Mouse (Mus musculus) liver, adult 2 months (tissue): Measurements from ENCODE around the gene Odaph. TPM values are rescaled to one million over a fixed set of nuclear protein-coding genes. Genes with fewer than 3 reads are reported as not detected.

ENCODE experiments used
- DNase-seq: peaks from one replicate; pipeline ENCODE4 v3.0.0-alpha.2; 2011; ENCODE audit warnings: low read depth, low spot score; ENCODE audit errors: extremely low read depth
- H3K27ac ChIP-seq: fragments of 200-500 bp; replicated peaks from 2 replicates; pipeline ENCODE4 v1.5.1; 2012; ENCODE audit warnings: low read depth, mild to moderate bottlenecking, control low read depth, inconsistent platforms, low read length; ENCODE audit not compliant: insufficient read depth
- H3K27me3 ChIP-seq: fragments of 200-500 bp; 2 replicates; pipeline ENCODE4 v1.6.1; 2012; ENCODE audit warnings: mild to moderate bottlenecking, moderate library complexity, low read length, inconsistent platforms; ENCODE audit not compliant: control insufficient read depth, insufficient read depth
- H3K36me3 ChIP-seq: fragments of 200-500 bp; 2 replicates; pipeline ENCODE4 v1.6.1; 2012; ENCODE audit warnings: low read length, inconsistent platforms; ENCODE audit not compliant: control insufficient read depth, insufficient read depth
- H3K4me1 ChIP-seq: fragments of 200-500 bp; 2 replicates; pipeline ENCODE4 v1.6.1; 2011; ENCODE audit warnings: low read length; ENCODE audit not compliant: control insufficient read depth, insufficient read depth
- H3K4me3 ChIP-seq: fragments of 200-500 bp; 2 replicates; pipeline ENCODE4 v1.5.1; 2011; ENCODE audit warnings: low read depth, mild to moderate bottlenecking, control low read depth, low read length, moderate library complexity; ENCODE audit not compliant: insufficient read depth
- H3K79me2 ChIP-seq: fragments of 200-500 bp; 2 replicates; pipeline ENCODE4 v1.6.1; 2012; ENCODE audit warnings: inconsistent platforms, mild to moderate bottlenecking, low read length, moderate library complexity; ENCODE audit not compliant: control insufficient read depth, insufficient read depth
- H3K9ac ChIP-seq: fragments of 200-500 bp; 2 replicates; pipeline ENCODE4 v1.6.1; 2012; ENCODE audit warnings: low read depth, mild to moderate bottlenecking, control low read depth, inconsistent platforms, low read length
- CTCF ChIP-seq: fragments of 200-500 bp; IDR thresholded peaks from 2 replicates; pipeline ENCODE4 v1.5.1; 2011; ENCODE audit warnings: low read depth, low read length, control low read depth
- POLR2A ChIP-seq: fragments of 200-500 bp; IDR thresholded peaks from 2 replicates; pipeline ENCODE4 v1.6.1; 2011; ENCODE audit warnings: low read length, control low read depth; ENCODE audit not compliant: insufficient read depth; ENCODE audit errors: extremely low read depth
- WGBS: fragments of 180-500 bp; shearing (Covaris S2); methylation state at CpG from one replicate; pipeline ENCODE4 v1.1.7; 2018; 5-methylcytosine and 5-hydroxymethylcytosine counted together
- polyA plus RNA-seq: library from polyadenylated mRNA; depleted of rRNA; stranded (reverse); fragments of >200 nt; gene quantifications from 2 replicates; pipeline ENCODE4 v1.2.3, GENCODE M21; 2012; rRNA removed
- total RNA-seq: library from RNA; depleted of rRNA; stranded (reverse); fragments of >200 nt; gene quantifications from 2 replicates; pipeline ENCODE4 v1.2.3, GENCODE M21; 2014; rRNA removed

Gene Odaph
- total and polyA plus RNA-seq, 2 experiments: not detected

DNA sequence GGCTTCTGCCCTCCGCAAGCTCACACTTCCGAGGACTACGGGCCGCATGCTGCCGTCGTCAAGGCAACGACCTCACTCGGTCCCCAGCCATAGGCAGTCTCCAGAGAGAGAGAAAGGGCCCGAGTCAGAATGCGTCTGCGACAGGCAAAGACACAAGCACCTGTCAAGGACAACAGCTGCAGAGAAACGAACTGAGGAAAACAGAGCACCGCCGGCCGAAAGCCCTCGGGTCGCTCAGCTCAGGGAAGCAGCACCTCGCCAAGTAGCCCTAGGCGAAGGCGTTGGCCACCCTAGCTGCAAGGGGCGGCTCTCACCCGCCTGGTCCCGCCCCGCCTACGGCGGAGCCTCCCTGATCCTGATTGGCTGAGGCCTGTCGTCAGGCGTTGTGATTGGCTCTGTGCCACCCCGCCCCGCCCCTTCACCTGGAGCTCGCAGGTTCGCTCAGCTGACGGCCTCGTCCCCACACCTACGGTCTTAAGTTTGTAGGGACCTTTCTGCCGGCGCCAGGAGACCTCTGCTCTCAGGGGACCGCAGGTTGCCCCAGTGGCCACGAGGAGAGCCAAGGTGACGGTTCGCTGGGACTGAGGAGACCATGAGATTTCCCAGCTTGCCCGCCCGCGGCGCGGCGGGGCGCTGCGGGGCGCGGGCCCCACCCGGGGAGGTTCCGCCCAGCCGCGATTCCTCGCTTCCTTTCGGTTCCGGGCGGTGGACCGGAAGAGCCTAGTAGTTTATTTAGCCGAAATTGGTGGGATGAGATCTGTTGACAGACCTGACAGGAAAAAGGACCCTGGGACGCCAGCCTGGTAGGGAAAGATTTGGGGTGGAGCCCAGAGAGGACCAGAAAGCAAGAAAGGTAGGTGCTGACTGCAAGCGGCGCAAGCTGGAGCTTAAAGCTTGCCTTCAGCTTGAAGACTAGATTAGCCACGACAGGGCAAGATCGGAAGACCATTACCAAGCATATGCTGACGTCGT lies 55.4 kb downstream of the Odaph start:
- WGBS: under 1% methylated on average over 67 of the region's 68 CpGs
- no peaks in the 10 kb centered on the region for H3K27me3 ChIP-seq
- DNase-seq: peak; percentile 83
- H3K36me3 ChIP-seq: no peaks in the 10 kb centered on the region
- no peaks in the 10 kb centered on the region; the same call in 1 of the 2 replicates for H3K4me1 ChIP-seq
- TF ChIP-seq POLR2A (0 out of 2 replicates have a peak, but pooled peaks have one; percentile 2), CTCF (no peak)
- H3K9ac ChIP-seq: peak overlapping the region; percentile 74
- no peaks in the 10 kb centered on the region for H3K79me2 ChIP-seq
- peak overlapping the region; percentile 75 for H3K4me3 ChIP-seq
- peak overlapping the region; percentile 83 for H3K27ac ChIP-seq

- H3K4me3 ChIP-seq: peak within 1 kb of the TSS; percentile 75
- TF ChIP-seq POLR2A (no peak), CTCF (no peak)
- no peaks in the 10 kb centered on the region for H3K27me3 ChIP-seq
- no peaks in the 10 kb centered on the region; the same call in 1 of the 2 replicates for H3K4me1 ChIP-seq
- 88% methylated on average over 4 of the region's 4 CpGs for whole genome bisulfite sequencing
- DNase-seq: no peak
- H3K9ac ChIP-seq: peak within 1 kb of the TSS; percentile 74
- H3K79me2 ChIP-seq: no peaks in the 10 kb centered on the region
- no peaks in the 10 kb centered on the region; the same call in 1 of the 2 replicates for H3K36me3 ChIP-seq
- H3K27ac ChIP-seq: peak within 1 kb of the TSS; percentile 83
Measured at GRCm38 (mm10) chr5:92043783-92044182, 56.5 kb downstream of the Odaph start, which contains the start of gene Cdkl2. Gene Cdkl2 (minus strand): TSS chr5:92043883.

Other genes starting within 250 kb of the Odaph start
- gene Rchy1, start 24.4 kb upstream of the Odaph start, total RNA-seq: 22.9 and 25.6 TPM in 2 replicates
- 14.6 and 14.8 TPM in 2 replicates for gene Rchy1, start 24.4 kb upstream of the Odaph start, polyA plus RNA-seq
- 2.9 and 3.7 TPM in 2 replicates for gene Cdkl2, start 56.4 kb downstream of the Odaph start, total RNA-seq
- 0.66 and 0.69 TPM in 2 replicates for gene Cdkl2, start 56.4 kb downstream of the Odaph start, polyA plus RNA-seq
- 29.5 and 37.3 TPM in 2 replicates for gene G3bp2, start 96.2 kb downstream of the Odaph start, total RNA-seq
- 11.3 and 12.1 TPM in 2 replicates for gene G3bp2, start 96.2 kb downstream of the Odaph start, polyA plus RNA-seq
- 44.7 and 46.6 TPM in 2 replicates for gene Uso1, start 150.5 kb downstream of the Odaph start, total RNA-seq
- 20.4 and 22.2 TPM in 2 replicates for gene Uso1, start 150.5 kb downstream of the Odaph start, polyA plus RNA-seq
- not detected in 2 replicates for gene U90926, start 227.9 kb downstream of the Odaph start, total RNA-seq
- not detected in 2 replicates for gene U90926, start 227.9 kb downstream of the Odaph start, polyA plus RNA-seq